Mouse (Mus musculus) lung, postnatal 14 days (tissue): Measurements from ENCODE around the gene Zfp758.
"Not testable (repeated sequence)": the region's sequence is repeated elsewhere in the genome, so short reads cannot be mapped to it uniquely, and the experiment has no call there.

Experiments used
- DNase-seq: peaks from one replicate; pipeline ENCODE4 v3.0.0; 2021

The Zfp758 gene

DNA sequence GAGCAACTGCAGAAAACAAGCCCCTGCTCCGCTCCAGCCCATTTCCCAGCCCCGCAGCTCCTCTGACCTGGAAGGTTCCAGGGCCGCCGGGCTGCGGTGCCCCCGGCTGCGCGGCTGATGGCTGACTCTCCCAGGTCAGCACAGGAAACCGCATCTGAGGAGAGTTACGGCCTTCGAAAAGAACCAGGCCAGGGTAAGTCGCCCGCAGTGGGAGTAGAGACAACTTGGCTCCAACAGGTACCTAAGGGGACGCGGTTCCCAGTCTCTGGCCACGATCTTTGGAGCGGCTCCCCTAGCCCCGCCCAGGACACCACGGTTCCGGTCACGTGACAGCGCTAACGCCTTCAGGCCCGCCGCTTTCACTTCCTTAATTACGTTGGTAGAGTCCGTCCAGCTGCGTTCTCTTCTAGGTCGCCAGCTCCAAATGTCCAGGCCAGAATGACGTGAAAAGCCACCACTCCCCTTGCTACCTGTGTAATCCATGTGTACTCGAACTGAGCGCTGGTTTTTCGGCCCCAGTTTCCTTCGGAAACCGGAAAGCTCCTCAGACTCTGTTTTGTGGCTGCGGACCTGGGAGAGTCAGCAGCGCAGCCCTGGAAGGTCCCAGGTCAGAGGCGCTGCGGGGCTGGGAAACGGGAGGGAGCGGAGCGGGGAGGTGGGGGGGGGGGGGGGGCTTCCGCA is at the start of gene Zfp758, which contains the start of gene Zfp944:
TSS of gene Zfp758 (plus strand) at position 353 of the 681 bp plus-strand sequence.
TSS of gene Zfp944 (minus strand) at position 300 of the 681 bp plus-strand sequence.
- peak; percentile 30 for DNase-seq

DNA sequence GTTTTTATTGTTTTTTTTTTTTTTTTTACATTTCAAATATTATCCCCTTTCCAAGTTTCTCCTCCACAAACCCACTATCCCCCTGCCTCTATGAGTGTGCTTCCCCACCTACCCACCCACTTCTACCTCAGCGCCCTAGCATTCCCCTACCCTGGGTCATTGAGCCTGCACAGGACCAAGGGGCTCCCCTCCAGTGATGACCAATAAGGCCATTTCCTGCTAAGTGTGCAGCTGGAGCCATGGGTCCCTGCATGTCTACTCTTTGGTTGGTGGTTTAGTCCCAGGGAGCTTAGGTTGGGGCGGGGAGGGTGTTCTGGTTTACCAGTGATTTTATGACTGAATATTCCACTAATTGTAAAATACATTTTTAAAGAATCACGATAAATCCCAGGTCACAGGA is 47.0 kb upstream of the Zfp758 start:
- DNase-seq, result not testable (repeated sequence)

DNA sequence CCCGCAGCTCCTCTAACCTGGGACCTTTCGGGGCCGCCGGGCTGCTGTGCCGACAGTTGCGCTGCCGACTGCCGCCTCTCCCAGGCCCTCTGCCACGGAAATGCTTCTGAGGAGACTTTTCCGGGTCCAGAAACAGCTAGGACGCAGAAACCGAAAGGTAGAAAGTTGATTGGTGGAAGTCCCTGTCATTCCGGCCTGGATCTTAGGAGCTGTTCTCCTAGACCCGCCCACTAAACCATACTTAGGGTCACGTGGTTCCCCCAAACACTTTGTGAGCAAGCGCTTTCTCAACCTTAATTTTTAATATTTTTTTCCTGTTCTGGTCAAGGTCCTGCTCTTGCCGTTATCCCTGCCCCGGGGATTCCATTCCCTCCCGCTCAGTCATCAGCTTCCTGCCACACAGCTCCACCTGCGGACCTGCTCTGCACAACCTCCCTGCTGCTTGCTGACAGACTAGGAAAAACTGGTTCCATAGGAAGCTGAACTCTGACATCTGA is 46.5 kb upstream of the Zfp758 start, which contains the start of gene CT030661.1:
TSS of gene CT030661.1 (minus strand) at position 108 of the 497 bp plus-strand sequence.
- peak; percentile 94 for DNase-seq

DNA sequence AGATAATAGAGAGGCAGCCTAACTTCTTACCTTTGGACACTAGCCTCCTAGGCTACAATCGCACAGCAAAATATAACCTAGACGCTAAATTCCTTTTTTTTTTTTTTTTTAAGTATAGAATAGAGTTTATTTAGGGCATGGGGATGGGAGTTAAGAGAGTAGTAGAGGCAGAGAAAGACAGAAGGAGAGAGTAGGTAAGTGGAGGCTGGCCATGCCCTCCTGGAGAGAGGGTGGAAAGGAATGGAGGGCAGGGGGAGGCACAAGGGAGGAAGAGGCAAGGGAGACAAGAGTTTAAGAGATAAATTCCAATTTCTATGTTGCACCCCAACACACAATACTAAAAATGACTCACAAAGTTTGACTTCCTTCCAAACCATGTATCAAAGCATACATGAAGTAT is 46.0 kb upstream of the Zfp758 start:
- DNase-seq, result not testable (repeated sequence)

DNA sequence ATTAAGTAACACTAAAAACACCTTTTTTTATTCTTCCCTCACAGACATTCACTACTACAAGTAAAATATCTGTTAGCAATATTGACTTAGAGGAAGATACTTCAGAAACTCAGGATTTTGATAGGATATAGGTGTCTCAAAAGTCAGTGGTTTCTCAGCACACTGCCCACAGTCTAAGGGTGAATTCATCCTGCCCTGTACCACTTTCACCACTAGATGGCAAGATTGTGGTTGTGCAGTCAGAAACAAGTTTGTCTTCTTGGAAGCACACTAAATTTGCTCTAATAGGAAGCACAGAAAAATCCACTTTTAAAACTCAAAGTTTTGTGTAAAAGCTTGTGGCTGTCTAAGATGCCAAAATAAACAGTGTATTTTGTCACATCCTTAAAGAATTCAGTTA is 8.5 kb upstream of the Zfp758 start:
- peak; percentile 53 for DNase-seq

DNA sequence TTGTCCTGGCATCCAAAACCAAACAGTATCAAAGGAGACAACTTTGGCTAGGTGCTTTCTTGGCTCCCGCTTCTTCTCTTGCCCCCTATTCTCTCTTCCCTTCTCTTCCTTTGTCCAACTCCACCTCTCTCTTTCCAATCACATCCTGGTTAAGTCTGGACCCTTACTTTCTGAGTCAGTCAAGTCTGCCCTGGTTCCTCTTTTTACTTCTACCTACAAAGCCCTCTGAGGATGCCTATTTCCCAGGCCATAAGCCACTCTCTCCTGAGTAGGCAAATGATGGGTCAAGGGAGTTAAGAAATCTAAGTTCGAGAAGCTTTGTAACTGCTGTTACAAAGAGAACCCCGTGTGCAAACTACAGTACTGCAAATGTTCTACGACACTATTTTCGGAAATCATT is 681 bp upstream of the Zfp758 start:
- no peak for DNase-seq

DNA sequence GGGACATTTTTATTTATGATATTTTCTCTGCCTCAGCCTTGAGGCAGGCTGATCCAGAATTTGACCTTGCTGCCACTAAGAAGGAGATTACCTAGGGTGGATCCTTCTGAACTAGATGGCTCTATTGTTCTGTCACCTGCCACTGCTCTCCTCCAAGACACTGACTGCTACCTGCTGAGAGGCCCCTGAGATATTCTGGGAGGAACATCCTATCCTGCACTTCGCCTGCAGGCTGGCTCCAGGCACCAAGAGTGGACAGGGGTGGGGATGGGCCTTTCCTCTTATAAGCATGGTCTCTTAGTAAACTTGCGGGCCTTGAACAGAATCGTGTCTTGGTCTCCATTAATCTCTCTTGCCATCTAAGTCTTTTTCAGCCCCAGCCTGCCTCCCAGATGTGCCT is 2.6 kb downstream of the Zfp758 start:
- DNase-seq, result no peak

DNA sequence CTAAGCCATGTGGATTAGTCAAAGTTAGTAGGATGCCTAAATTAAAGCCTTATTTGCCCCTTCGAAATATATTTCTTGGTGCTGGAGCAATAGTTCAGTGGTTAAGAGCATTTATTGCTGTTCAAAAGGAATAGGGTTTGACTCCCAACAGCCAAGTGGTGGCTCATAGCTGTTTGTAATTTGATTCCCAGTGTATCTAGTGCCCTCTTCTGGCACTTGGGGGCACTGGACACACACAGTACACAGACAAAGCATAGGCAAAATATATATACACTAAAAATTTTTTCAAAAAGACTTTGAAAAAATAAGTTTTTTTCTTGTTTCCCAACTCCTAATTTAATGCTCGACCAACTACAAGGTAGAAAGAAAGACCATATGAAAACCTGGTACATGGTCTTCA is 49.5 kb downstream of the Zfp758 start:
- DNase-seq, result peak; percentile 22

DNA sequence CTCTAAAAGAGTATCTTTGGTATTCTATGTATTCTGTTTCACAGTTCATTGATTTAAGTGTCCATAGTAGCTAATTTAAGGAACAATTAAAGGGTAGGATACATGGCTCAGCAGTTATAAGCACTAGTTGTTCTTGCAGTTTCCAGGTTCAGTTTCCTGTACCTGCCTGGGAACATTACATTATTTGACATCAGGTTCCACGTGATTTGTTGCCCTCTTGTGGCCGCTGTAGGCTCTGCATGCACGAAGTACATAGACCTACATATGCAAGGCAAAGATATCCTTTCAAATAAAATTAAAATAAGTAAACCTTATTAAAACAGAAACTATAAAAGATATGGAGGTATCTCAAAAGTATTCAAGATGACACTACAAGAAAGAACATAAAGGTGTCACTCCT is 56.3 kb downstream of the Zfp758 start:
- peak; percentile 75 for DNase-seq

DNA sequence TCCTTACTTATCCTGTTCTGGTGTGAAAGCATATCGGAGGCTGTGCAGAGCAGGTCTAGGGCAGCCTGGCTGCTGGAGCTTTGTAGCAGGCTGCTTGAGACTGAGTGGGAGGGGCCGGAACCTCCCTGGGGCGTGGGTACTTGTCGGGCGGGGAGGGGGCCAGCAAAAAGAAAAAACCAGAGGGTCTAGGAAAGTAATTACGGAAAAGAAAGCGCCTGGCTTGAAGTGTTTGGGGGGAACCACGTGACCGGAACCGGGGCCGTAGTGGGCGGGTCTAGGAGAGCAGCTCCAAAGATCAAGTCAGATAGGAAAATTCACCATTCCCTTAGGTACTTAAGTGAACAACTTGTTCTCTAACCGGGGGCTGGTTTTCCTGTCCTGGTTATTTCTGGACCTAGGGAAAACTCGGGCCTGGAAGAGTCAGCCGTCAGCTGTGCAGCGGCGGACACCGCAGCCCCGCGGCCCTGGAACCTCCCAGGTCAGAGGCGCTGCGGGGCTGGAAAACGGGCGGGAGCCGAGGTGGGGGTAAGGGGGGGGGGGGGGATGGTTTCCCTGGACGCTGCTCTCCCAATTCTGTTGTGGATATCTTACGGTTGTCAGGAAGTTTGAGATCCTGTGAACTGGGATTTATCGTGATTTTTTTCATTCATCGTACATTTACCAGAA is 62.8 kb downstream of the Zfp758 start, which contains the start of gene Zfp946:
TSS of gene Zfp946 (plus strand) at position 271 of the 666 bp plus-strand sequence.
- DNase-seq, result peak; percentile 80

DNA sequence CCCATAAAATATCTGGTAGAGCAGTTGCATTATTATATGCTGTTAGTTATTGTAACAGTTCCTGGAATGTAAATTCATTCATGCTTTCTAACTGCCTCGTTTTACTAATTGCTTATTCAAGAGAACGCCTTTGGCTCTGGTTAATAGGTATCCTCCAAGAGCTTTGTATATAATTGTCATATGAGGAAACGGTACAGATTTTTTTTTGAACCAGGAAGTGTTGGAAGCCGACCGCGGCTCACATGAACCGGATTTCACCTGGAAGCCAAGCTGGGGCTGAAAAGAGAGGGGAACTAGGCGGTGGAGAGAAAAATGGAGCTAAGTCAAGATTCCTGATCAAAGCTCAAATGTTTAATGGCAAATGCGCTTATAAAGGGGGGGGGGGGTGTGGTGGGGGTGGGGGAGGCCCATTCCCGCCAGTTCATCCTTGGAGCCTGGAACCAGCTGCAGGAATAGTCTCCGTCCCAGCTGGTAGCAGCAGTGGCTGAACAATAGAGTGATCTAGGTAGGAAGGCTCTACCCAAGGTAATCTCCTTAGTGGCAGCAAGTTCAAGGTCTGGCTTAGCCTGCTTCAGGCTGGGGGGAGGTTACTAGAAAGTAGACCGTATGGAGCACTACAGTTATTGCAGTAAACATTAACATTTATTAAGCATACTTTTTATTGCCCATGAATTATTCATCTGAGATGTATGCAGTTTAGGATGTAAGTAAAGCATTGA is 63.5 kb downstream of the Zfp758 start:
- no peak for DNase-seq
